Mouse (Mus musculus) liver, embryonic 11.5 days (tissue): ENCODE measurements at regions not wholly inside any gene's neighbourhood (a gene's known extent, or its start where the extent isn't known, plus 50 kb on each side); places are given as distances from the start of the nearest gene placed in this dataset.
"Not testable (repeated sequence)": the region's sequence is repeated elsewhere in the genome, so short reads cannot be mapped to it uniquely, and the experiment has no call there.

Source experiments
- ATAC-seq: fragments of 200-750 bp; cut with Nextera tagmentation; replicated peaks from 2 replicates; pipeline ENCODE4 v1.8.0; 2017; ENCODE audit warnings: moderate number of reproducible peaks, mild to moderate bottlenecking, moderate TSS enrichment, moderate library complexity; ENCODE audit not compliant: low FRiP score
- DNase-seq: peaks from one replicate; pipeline ENCODE4 v3.0.0-alpha.2; 2017; ENCODE audit warnings: low spot score
- H3K27ac ChIP-seq: fragments of 300-500 bp; sonication (generic); 2 replicates; pipeline ENCODE4 v1.5.1; 2014; ENCODE audit warnings: mild to moderate bottlenecking, low read depth, low read length, control low read depth
- H3K27me3 ChIP-seq: fragments of 300-500 bp; sonication (generic); replicated peaks from 2 replicates; pipeline ENCODE4 v1.6.1; 2014; ENCODE audit warnings: low read length, mixed read lengths; ENCODE audit not compliant: control insufficient read depth, insufficient read depth
- H3K36me3 ChIP-seq: fragments of 300-500 bp; sonication (generic); 2 replicates; pipeline ENCODE4 v1.6.1; 2014; ENCODE audit warnings: mild to moderate bottlenecking, low read length, moderate library complexity, mixed read lengths; ENCODE audit not compliant: control insufficient read depth, insufficient read depth
- H3K4me1 ChIP-seq: fragments of 300-500 bp; sonication (generic); replicated peaks from 2 replicates; pipeline ENCODE4 v1.6.1; 2014; ENCODE audit warnings: low read length, mixed read lengths; ENCODE audit not compliant: control insufficient read depth, insufficient read depth
- H3K4me2 ChIP-seq: fragments of 300-500 bp; sonication (generic); 2 replicates; pipeline ENCODE4 v1.6.1; 2014; ENCODE audit warnings: mild to moderate bottlenecking, control low read depth, moderate library complexity
- H3K4me3 ChIP-seq: fragments of 300-500 bp; sonication (generic); 2 replicates; pipeline ENCODE4 v1.5.1; 2014; ENCODE audit warnings: low read depth, low read length, control low read depth
- H3K9ac ChIP-seq: fragments of 300-500 bp; sonication (generic); 2 replicates; pipeline ENCODE4 v1.6.1; 2014; ENCODE audit warnings: low read depth, low read length, control low read depth
- H3K9me3 ChIP-seq: fragments of 300-500 bp; sonication (generic); 2 replicates; pipeline ENCODE4 v1.6.1; 2016; ENCODE audit warnings: low read length, inconsistent platforms, mixed read lengths; ENCODE audit not compliant: control insufficient read depth
- WGBS: fragments of 180-500 bp; shearing (Covaris S2); extraction: QIAGEN DNeasy Blood & Tissue Kit; methylation state at CpG from one replicate; pipeline ENCODE4 v1.1.7; 2014; 5-methylcytosine and 5-hydroxymethylcytosine counted together

DNA sequence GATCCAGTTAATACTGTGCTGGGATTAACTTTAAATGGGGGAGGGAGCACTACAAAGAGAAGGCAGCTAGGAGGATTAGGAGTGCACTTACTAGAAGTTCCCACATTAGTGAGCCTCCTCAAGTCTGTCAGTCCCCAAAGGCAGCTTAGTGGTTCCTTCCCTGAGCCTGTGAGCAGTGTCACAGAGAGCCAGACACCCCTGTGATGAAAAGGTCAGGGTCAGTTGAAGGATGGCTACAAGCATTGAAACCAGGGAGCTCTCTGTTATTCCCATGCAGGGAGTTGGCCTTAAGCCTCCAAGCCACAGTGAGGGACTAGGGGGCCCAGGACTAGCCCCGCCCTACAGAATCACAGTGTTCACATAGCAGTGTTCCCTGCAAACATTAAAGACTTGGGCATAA is 285.9 kb upstream of the Sfrp2 start:
- Histone ChIP-seq H3K9me3 (no peaks in the 10 kb centered on the region), H3K4me2 (no peak overlapping the region), H3K4me1 (no peaks in the 10 kb centered on the region), H3K27me3 (no peaks in the 10 kb centered on the region), H3K36me3 (no peaks in the 10 kb centered on the region), H3K27ac (no peak overlapping the region), H3K4me3 (no peak overlapping the region), H3K9ac (no peak overlapping the region)
- 80% methylated on average over 1 of the region's 1 CpGs for WGBS
- ATAC-seq (no peak), DNase-seq (no peak)

DNA sequence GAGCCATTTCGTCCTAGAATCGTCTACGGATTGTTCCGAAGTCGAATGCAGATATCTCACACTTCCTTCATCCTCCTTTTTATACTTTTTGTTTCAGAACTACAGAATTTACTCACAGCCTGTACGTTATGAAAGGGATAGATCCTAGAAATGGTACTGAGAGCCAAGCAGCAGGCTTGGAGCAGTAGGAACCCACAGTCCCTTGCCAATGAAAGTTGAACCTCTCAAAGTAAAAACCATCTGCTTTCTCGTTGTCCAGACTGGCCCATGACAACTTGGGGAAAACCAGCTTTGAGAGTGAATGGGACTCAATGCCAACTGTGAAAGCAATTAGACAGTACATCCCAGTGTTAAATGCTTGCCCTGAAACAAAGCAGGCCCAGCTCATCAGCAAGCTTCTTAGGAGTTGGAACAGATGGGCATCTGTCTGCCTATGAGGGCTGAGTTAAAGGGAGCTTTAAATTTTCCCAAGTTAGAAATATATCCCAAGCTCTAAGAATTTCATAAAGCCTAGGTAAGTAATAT is 279.9 kb upstream of the Sfrp2 start:
- no peaks in the 10 kb centered on the region for H3K4me1 ChIP-seq
- WGBS = 84% methylated on average over 7 of the region's 7 CpGs
- no peak overlapping the region for H3K9ac ChIP-seq
- DNase-seq = no peak
- H3K27ac ChIP-seq = no peak overlapping the region
- H3K9me3 ChIP-seq = no peaks in the 10 kb centered on the region
- ATAC-seq = no peak
- no peak overlapping the region for H3K4me3 ChIP-seq
- no peak overlapping the region for H3K4me2 ChIP-seq
- no peaks in the 10 kb centered on the region for H3K36me3 ChIP-seq
- no peaks in the 10 kb centered on the region for H3K27me3 ChIP-seq

DNA sequence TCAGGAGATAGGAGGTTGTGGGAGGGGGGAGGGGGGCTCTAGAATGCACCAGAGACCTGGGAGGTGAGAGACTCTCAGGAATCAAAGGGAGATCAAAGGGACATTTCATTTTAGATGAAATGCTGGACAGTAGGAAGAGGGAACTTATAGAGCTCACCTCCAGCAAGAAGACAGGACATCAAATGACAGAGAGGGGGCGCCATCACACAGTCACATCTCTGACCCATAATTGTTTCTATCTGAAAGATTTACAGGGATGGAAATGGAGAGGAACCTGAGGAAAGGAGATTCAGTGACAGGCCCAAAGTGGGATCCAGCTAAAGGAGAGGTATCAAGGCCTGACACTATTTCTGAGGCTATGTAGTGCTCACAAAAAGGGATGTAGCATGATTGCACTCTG is 270.5 kb upstream of the Sfrp2 start:
- H3K27me3 ChIP-seq = no peaks in the 10 kb centered on the region
- H3K9ac ChIP-seq = no peak overlapping the region
- no peak overlapping the region for H3K4me2 ChIP-seq
- WGBS = 24% methylated on average over 1 of the region's 1 CpGs
- no peaks in the 10 kb centered on the region for H3K36me3 ChIP-seq
- H3K9me3 ChIP-seq = no peaks in the 10 kb centered on the region
- no peak overlapping the region for H3K27ac ChIP-seq
- ATAC-seq (no peak), DNase-seq (no peak)
- no peak overlapping the region for H3K4me3 ChIP-seq
- no peaks in the 10 kb centered on the region for H3K4me1 ChIP-seq

DNA sequence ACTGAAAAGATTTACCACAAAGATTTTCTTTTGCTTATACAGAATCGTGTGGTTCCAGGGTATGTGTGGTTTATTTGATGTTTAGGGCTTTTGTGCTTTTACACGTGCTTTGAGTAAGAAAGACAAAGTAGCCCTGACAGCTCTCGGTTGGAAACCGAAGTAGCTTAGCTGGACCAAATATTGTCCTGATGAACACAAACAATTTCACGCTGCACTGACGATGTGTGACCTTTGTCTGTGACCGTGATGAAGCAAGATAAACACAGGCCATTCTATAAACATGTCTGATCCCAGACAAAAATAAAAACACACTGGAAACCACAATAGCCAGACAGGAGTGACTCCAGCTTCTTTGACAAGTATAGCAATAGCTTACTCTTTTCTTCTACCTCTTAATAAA is 262.2 kb upstream of the Sfrp2 start:
- H3K27ac ChIP-seq = no peak overlapping the region
- H3K36me3 ChIP-seq = no peaks in the 10 kb centered on the region
- H3K27me3 ChIP-seq = no peaks in the 10 kb centered on the region
- DNase-seq (no peak), ATAC-seq (no peak)
- no peak overlapping the region for H3K4me3 ChIP-seq
- no peaks in the 10 kb centered on the region for H3K9me3 ChIP-seq
- WGBS = 75% methylated on average over 7 of the region's 7 CpGs
- no peak overlapping the region for H3K4me2 ChIP-seq
- no peaks in the 10 kb centered on the region for H3K4me1 ChIP-seq
- no peak overlapping the region for H3K9ac ChIP-seq

- DNase-seq (no peak), ATAC-seq (no peak)
- Histone ChIP-seq H3K4me3 (no peak overlapping the region), H3K9ac (no peak overlapping the region), H3K27me3 (no peaks in the 10 kb centered on the region), H3K27ac (no peak overlapping the region), H3K4me1 (no peaks in the 10 kb centered on the region), H3K36me3 (no peaks in the 10 kb centered on the region), H3K4me2 (no peak overlapping the region), H3K9me3 (0 out of 2 replicates have a peak, but pooled peaks cover 3% of the 10 kb centered on the region)
- 64% methylated on average over 4 of the region's 4 CpGs for WGBS
Measured at GRCm38 (mm10) chr3:83516614-83517013, 249.5 kb upstream of the Sfrp2 start.

GRCm38 (mm10) chr3:83517914-83518635 is 248.0 kb upstream of the Sfrp2 start:
- Histone ChIP-seq H3K36me3 (no peaks in the 10 kb centered on the region), H3K9ac (no peak overlapping the region), H3K27me3 (no peaks in the 10 kb centered on the region), H3K27ac (no peak overlapping the region), H3K4me3 (no peak overlapping the region), H3K9me3 (0 out of 2 replicates have a peak, but pooled peaks cover 3% of the 10 kb centered on the region), H3K4me1 (no peaks in the 10 kb centered on the region), H3K4me2 (no peak overlapping the region)
- ATAC-seq (no peak), DNase-seq (no peak)
- WGBS = 69% methylated on average over 6 of the region's 6 CpGs

DNA sequence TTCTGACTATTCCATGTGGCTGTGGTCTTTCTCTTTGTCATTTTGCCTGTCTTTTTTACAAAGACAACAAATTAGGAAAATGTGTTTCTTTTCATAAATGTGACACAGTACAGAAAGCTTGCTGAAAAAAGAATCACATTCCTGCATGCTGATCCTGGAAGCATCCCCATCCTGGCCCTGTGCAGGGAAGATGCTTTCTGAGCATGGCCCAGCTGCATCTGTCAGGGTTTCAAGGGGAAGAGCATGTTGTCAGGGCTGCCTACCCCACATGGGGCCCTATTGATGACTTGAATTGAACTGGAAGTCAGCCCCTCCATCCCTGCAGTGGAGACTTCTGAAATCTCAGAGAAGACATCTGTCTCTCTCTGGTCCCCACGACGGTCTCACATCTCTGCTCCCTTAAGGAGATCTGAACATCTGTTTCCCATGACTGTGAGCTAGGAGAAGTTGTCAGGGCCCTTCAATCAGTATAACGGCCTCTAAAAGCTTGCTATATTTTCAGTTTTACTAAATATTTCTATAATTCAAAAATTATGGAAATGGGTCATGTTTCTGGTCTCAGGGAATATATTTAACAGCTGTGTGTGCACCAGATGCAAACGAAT is 235.8 kb upstream of the Sfrp2 start:
- no peak overlapping the region for H3K4me3 ChIP-seq
- WGBS = 71% methylated on average over 4 of the region's 4 CpGs
- no peaks in the 10 kb centered on the region for H3K9me3 ChIP-seq
- H3K27ac ChIP-seq = no peak overlapping the region
- ATAC-seq = no peak
- DNase-seq = no peak
- no peak overlapping the region for H3K9ac ChIP-seq
- H3K27me3 ChIP-seq = no peaks in the 10 kb centered on the region
- no peaks in the 10 kb centered on the region for H3K36me3 ChIP-seq
- no peak overlapping the region for H3K4me2 ChIP-seq
- H3K4me1 ChIP-seq = no peaks in the 10 kb centered on the region

DNA sequence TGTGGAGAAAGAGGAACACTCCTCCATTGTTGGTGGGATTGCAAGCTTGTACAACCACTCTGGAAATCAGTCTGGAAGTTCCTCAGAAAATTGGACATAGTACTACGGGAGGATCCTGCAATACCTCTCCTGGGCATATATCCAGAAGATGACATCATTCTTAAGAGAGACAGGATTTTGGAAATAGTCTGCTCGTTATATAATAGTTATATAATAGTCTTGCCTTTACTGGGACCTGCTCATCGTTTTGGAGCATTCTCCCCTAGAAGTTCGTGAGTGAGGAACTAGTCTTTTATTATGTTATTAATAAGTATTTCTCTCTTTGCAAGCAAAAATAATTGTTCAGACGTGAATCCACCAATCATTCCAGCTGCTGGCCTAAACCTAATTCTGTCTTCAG is 229.5 kb upstream of the Sfrp2 start:
- not testable (repeated sequence) for ATAC-seq, H3K27me3 ChIP-seq, H3K36me3 ChIP-seq, H3K4me3 ChIP-seq, H3K4me1 ChIP-seq, DNase-seq, H3K4me2 ChIP-seq, H3K9me3 ChIP-seq, H3K27ac ChIP-seq, H3K9ac ChIP-seq
- 62% methylated on average over 5 of the region's 5 CpGs for WGBS

DNA sequence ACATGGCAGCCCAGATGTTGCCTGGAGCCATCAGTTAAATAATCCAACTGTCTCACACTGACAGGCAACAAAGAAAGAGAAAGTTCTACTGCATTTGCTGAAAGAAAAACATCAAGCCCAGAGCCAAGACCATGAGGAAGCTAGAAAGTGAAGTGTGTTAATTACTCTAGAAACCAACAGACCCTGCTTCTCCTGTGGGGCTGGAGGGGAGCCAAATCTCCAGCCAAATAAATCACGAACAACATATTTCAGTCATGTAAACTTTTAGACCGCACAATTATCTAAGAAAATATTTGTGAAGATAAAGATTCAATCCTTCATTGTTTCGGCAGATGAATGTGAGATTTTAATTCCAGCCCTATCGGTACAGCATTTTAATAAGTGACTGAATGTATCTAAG is 228.9 kb upstream of the Sfrp2 start:
- no peak for DNase-seq
- WGBS = 70% methylated on average over 4 of the region's 4 CpGs
- H3K4me3 ChIP-seq = no peak overlapping the region
- H3K27me3 ChIP-seq = no peaks in the 10 kb centered on the region
- no peak overlapping the region for H3K9ac ChIP-seq
- no peak for ATAC-seq
- no peaks in the 10 kb centered on the region for H3K36me3 ChIP-seq
- H3K27ac ChIP-seq = no peak overlapping the region
- no peaks in the 10 kb centered on the region for H3K9me3 ChIP-seq
- no peaks in the 10 kb centered on the region for H3K4me1 ChIP-seq
- H3K4me2 ChIP-seq = no peak overlapping the region
